Mouse (Mus musculus) thymus, postnatal 10 days (tissue): ENCODE results near the gene Pdzrn3.

Source experiments
- DNase-seq, 2 experiments: peaks; one replicate each; pipeline ENCODE4 v3.0.0; 2021; ENCODE audit warnings: low spot score in 2 of 2

The Pdzrn3 gene

DNA sequence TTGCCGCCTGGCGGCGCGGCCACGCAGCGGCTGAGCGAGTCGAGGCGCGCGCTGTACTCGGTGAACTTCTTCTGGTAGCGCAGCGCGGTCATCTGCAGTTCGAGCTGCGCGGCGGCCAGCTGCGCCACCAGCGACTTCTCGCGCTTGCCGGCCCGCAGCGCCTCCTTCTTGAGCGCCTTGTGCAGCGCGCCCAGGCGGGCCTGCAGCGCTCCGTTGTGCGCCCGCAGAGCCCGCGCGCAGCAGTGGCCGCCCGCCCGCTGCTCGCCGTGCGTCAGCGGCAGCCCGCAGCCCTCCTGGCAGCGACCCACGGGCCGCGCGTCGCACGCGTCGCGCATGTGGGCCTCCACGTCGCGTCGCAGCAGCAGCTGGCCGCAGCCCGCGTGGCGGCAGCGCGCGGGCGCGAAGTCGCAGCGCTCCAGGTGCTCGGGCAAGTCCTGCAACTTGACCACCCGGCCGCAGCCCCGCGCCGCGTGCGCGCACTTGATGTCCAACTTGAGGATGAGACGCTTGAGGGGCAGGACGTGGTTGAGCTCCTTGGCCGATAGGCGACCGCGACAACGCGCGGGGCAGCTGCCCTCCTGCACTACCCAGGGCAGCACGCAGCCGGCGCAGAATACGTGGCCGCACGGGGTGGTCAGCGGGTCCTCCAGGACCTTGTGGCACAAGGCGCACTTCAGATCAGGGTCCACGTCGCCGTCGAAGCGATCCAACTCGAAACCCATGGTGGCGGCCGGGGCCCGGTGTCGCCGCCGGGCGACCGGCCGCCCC is at the start of gene Pdzrn3:
Gene Pdzrn3, minus strand, starts transcription at position 731 of the 768 bp plus-strand sequence.
- DNase-seq: no peak

DNA sequence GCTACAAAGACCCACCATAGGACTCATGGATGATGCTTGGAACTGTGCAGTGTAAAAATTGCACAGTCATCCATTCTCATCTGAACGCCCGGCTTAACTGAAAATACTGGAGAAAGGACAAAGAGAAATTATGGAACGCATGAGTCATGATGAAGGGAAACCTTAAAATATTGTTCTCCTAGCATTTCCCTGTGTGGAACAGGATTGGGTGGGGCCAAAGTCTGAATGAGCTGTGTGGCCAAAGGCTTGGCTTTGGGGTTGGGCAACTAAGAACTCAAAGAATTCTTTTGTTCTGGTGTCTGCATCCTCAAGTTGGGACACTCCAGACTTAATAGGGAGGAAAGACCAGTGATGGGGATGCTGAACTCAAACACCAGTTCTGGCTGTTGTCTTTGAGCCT is 49.6 kb upstream of the Pdzrn3 start:
- DNase-seq: no peak

GRCm38 (mm10) chr6:101426301-101426700 is 48.6 kb upstream of the Pdzrn3 start:
- DNase-seq: no peak

DNA sequence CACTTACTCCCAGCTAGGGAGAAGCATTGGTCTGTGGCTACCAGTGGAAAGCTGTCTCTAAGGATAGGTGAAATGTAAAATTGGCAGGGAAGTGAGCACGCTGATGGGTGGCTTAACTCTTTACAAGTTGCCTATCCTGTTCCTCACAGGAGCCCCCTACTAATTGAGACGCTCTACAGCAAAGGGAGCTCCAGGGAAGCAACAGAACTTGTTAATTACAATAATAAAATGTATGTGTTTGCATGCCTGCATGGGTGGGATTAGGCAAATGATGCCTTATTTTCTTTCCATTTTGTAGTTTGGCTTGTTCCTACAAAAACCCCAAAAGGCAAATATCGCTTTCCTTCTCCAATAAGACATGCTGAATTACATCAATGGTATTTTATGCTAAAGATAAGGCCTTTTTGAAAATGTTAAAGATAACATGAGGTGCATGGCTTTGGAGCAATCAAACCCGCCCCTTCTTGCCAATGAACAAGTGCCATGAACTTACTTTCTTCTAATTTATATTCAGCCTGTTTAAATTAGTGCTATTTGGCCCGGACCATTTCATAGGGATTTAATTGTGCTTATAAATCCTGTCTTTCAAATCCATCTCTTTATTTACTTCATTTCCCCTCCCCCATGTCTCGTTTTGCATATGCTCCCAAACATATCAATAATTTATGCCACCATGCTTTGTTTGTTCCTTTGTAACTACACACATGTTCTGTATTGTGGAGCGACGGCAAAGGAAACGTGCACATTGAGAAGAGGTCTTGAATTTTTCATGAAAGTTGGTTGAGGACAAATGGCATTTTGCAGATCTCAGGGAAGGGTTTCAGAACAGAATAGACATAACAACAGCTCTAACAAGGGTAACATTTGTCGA is 44.6 kb upstream of the Pdzrn3 start:
- no peak for DNase-seq

DNA sequence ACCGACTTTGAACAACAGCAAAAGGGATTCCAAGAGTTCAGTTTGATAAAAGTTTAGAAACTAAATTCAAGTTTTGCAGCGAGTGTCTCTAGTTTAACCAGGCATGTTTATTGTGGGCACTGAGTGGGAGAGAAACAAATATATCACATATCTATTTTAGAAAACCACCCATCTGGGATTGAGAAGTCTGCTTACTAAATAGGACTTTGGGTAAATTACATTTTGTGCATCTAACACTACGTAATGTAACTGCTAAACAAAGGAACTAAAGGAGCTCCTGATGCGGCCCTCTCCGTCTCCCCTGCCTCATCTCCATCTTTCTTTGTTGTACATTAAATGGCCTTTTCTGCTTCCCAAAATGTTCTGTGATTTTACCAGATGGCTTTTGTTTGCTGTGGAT is 40.5 kb upstream of the Pdzrn3 start:
- DNase-seq: no peak

DNA sequence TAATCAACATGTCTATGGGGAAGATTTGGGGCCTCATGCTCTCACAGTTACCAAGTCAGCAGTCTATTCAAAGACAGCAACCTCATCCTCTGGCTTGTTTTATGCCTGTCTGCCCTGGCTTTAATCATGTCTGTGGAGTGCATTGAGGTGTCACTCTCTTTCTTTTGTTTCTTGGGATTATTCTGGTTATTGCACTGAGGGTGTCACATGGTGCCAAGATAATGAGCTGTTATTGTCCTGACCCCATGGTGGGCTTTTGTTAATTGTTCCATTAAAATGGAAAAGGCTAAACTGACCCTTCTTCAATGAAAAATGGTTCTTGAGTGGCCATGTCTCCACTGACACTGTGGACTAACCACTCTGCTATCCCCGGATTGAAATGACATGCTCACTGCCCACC is 34.0 kb upstream of the Pdzrn3 start:
- DNase-seq: no peak

DNA sequence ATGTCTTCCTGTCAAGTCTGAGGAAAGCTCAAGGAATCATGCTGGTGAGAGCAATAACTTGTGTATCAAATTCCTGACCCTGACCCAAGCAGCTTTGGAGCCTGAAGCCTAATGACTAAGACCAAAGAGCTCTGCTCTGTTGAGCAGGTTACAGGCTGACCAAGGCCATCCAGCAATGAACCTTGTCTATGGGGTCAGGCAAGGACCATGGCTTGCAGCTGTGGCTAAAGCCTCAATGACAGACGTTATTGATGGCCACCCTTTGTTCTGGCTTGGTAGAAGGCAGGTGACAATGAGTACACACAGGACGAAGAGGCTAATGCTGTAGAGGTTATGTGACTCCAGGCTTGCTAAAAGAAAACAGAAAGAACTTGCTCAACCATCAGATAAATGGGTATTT is 33.4 kb upstream of the Pdzrn3 start:
- DNase-seq: no peak

- DNase-seq: no peak
These were observed 19.0 kb upstream of the Pdzrn3 start for GRCm38 (mm10) chr6:101396711-101397110.

- no peak for DNase-seq
These were observed 18.2 kb upstream of the Pdzrn3 start for GRCm38 (mm10) chr6:101395908-101396307.

- no peak for DNase-seq
These were observed 15.1 kb upstream of the Pdzrn3 start for GRCm38 (mm10) chr6:101392801-101393117.

DNA sequence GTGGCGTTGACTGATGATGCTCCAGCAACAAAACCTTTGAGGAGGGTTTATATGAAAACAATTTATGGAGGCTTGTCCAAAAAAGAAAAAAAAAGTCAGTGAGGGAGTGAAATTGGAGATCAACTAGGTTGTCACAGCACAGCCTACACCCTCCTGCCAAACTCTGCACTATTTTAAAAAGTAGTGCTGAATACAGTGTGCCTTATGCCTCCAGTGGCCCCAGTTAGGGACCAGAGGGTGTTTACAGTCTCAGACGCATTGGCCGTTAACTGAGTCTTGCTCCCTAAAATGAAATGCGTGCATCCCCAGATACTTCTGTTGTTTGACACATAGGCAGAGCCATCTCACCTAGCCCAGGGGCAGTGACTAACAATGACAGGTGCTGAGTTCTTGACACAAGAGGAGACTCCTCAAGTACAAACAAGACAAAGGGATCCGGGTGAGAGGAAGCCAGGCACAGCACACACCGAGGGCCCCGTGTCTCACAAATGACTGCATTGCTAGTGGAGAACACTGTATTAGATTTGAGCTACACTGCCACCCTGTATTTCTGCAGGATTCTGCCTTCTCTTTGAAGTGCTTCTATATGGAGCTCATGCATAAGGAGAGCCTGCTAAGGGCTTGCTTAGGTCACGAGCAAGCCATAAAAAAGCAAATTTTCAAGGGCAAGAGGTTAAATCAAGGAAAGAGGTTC is 14.6 kb upstream of the Pdzrn3 start:
- DNase-seq: no peak

GRCm38 (mm10) chr6:101385490-101385889 is 7.8 kb upstream of the Pdzrn3 start:
- DNase-seq: no peak

DNA sequence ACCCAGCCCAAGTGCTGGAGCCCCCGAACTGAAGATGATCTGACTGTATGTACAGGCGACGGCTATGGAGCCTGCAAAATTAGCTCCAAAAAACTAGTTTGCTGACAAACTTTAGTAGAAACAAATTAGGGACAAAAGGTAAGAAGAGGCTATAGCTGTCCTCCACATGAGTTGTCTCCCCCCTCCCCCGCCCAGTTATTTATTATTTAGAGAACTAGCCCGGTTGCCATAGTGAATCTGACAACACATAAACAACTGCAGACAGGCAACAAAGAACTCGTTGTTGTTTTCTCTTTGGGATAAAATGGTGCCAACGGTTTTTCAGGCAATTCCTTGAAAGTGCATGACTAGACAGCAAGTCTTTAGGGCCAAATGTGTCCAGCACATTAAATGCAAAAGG is 7.3 kb upstream of the Pdzrn3 start:
- DNase-seq: no peak

GRCm38 (mm10) chr6:101384476-101384875 is 6.8 kb upstream of the Pdzrn3 start:
- DNase-seq: no peak

- no peak for DNase-seq
These were observed 5.2 kb upstream of the Pdzrn3 start for GRCm38 (mm10) chr6:101382891-101383290.

GRCm38 (mm10) chr6:101379546-101379945 is 1.8 kb upstream of the Pdzrn3 start:
- no peak for DNase-seq

- DNase-seq: no peak
These were observed 375 bp upstream of the Pdzrn3 start for GRCm38 (mm10) chr6:101377935-101378609.

DNA sequence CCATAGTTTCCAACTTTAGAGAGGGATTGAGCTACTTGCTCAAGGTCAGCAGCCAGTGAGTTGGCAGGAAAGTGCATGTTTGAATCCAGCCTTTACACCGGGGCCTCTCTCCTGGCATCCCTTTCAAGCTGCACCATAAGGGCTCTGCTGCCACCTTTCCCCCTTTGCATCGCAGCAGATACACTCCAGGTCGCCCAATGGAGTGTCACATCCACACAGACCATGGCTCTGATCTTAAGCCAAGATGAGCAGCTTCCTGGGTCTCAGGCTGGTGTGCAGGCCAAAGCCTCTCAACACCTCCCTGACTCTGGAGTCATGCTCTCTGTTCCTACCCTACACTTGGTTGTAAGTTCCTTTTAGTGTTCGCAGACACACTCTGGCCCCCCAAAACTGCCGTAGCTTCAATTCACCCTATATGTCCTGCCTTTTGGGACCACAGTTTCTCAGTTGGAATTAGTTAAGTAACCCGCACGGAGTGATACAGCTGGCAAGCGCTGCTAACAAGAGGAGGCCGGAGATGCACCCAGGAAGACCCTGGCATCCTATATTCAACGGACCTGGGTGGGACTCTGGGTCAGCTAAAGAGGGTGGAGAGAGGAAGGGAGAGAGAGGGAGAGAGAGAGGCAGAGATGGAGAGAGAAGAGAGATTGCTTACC is 1.1 kb downstream of the Pdzrn3 start:
- DNase-seq: no peak

DNA sequence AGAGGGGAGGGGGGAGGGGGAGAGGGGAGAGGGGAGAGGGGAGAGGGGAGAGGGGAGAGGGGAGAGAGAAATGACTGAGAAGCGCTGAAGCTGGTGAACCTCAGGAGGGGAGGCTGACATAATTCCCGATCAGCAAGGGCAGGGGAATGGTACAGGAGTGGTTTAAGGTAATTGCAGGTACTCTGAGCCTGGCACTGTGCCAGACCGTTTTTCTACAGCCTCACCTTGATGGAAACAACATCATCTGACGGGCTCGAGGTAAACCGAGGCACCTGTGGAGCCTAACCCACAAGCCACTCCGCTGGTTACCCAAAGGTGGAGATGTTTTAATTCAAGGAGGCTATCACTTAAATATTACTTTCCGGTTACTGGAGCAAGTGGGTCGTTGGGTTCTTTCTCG is 1.6 kb downstream of the Pdzrn3 start:
- DNase-seq: no peak

GRCm38 (mm10) chr6:101374721-101375120 is 3.0 kb downstream of the Pdzrn3 start:
- DNase-seq: no peak

- no peak for DNase-seq
These were observed 3.5 kb downstream of the Pdzrn3 start for GRCm38 (mm10) chr6:101374186-101374585.
